Mouse (Mus musculus): ENCODE measurements around the gene Itih4. TPM values are rescaled to one million over a fixed set of nuclear protein-coding genes. Genes with fewer than 3 reads are reported as not detected.

Itih4 gene
- not detected for polyA plus RNA-seq (2017; shearing (Covaris generic))

DNA sequence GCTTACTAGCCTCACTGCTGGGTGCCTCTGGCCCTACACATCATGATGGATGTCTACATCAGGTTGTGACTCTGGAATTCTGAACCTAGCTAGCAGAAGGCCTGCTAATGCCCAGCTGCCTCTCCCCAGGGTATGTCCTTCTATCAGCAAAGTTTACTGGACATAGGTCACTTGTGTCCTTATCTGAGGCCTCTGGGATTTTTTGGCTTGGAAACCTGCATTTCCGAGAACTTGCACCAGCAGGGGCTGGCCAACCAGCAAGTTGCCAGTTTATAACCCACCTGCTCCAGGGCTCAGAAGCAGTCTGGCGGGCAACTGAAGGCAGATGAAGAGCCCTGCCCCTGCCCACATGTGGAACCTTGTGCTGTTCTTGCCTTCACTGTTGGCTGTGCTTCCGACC, at the start of gene Itih4:
Gene Itih4 (plus strand): TSS at position 273 of the 400 bp plus-strand sequence.

GRCm38 (mm10) chr14:30878958-30879571, 7.2 kb upstream of the Itih4 start, which contains the start of gene Mustn1:
Mustn1 (plus strand) TSS chr14:30879200.

GRCm38 (mm10) chr14:30923375-30924105, 37.3 kb downstream of the Itih4 start, which contains the start of gene Itih3:
Itih3 (minus strand) TSS chr14:30923760.

DNA sequence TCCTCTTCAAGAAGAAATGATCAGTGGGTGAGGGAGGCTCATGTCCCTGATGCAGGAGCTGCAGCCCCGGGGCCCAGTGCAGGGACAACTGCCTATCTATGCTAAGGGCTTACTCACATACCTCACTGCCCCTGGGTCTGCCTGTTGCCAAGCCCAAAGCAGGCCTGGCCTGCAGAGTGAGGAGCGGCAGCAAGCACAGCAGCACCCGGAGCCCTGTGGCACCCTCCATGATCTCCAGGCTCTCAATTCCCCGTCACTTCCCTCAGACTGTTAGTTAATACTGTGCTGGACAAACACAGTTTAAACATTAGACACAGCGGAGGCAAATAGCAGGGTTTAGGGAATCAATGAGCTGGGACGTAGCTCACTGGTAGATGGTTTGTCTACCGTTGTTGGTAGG, 56.8 kb downstream of the Itih4 start, which contains the start of gene Itih1:
Gene Itih1 (minus strand): TSS at position 252 of the 400 bp plus-strand sequence.

DNA sequence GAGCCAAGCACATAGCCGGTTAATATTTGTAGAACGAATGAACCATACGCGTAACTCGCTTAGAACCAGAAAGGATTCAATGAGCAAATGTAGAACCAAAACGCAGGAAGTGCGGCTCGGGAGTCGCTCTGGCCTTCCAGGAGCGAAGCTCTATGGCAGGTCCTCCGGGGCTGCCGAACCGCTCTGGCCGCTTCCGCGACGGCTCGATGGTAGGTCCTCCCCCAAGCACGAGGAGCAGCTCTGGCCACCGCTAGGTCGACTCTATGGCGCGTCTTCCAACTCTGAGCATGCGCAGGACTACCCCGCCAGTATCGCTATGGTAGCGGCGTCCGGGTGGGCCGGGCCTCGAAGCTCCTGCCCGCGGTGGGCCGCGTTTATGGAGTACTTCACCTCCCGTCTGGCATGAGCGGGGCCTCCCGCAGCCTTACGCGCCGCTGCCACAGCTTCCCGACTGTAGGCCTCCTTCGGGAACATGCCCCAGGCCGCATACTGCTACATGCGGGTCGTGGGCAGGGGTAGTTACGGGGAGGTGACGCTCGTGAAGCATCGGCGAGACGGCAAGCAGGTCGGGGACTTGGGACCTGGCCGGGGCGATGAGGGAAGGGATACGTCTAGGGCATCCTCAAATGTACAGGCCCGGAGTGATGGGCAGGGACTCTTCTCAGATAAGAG, 65.0 kb downstream of the Itih4 start, which contains the start of gene Nek4:
Gene Nek4 (plus strand): TSS at position 224 of the 672 bp plus-strand sequence.

Other genes starting within 250 kb of the Itih4 start
- 18.3 TPM for gene Rft1, start 232.1 kb upstream of the Itih4 start, polyA plus RNA-seq (2017; shearing (Covaris generic))
- 10.4 TPM for gene Sfmbt1, start 171.6 kb upstream of the Itih4 start, polyA plus RNA-seq (2017; shearing (Covaris generic))
- 2.6 TPM for gene Tmem110, start 60.9 kb upstream of the Itih4 start, polyA plus RNA-seq (2017; shearing (Covaris generic))
- 0.89 TPM for gene Mustn1, start 7.3 kb upstream of the Itih4 start, polyA plus RNA-seq (2017; shearing (Covaris generic))
- gene Itih3, start 37.3 kb downstream of the Itih4 start, polyA plus RNA-seq (2017; shearing (Covaris generic)), result not detected
- not detected for gene Itih1, start 56.8 kb downstream of the Itih4 start, polyA plus RNA-seq (2017; shearing (Covaris generic))
- gene Nek4, start 64.9 kb downstream of the Itih4 start, polyA plus RNA-seq (2017; shearing (Covaris generic)), result 8.5 TPM
- 6.7 TPM for gene Glt8d1, start 114.9 kb downstream of the Itih4 start, polyA plus RNA-seq (2017; shearing (Covaris generic))
- 353 TPM for gene Spcs1, start 115.2 kb downstream of the Itih4 start, polyA plus RNA-seq (2017; shearing (Covaris generic))
- gene Pbrm1, start 132.7 kb downstream of the Itih4 start, polyA plus RNA-seq (2017; shearing (Covaris generic)), result 34.9 TPM
- 111 TPM for gene Gnl3, start 132.7 kb downstream of the Itih4 start, polyA plus RNA-seq (2017; shearing (Covaris generic))
- 111 TPM for gene Smim4, start 242.5 kb downstream of the Itih4 start, polyA plus RNA-seq (2017; shearing (Covaris generic))
- gene Nt5dc2, start 244.6 kb downstream of the Itih4 start, polyA plus RNA-seq (2017; shearing (Covaris generic)), result not detected

Measured in CD4-positive, CD25-positive, alpha-beta regulatory T cell, adult 9 weeks (primary cell).